Mouse (Mus musculus) heart, postnatal 25 days (tissue): Measurements from ENCODE around the gene Ssu72. TPM values are rescaled to one million over a fixed set of nuclear protein-coding genes. Genes with fewer than 3 reads are reported as not detected.

ENCODE experiments used
- DNase-seq: peaks from one replicate; pipeline ENCODE4 v3.0.0; 2022; ENCODE audit warnings: low spot score
- intact Hi-C: fragments of 180-260 bp; cut with DNase I; formaldehyde crosslinking; loops from one replicate; pipeline ENCODE4 v1.15.1; 2025
- total RNA-seq, 2 experiments: library from RNA; stranded (reverse); gene quantifications; 2 replicates each; pipeline ENCODE4 v1.2.3; 2021

Ssu72 gene
- total RNA-seq, 2 experiments from 2014 or later = 41.8 to 44.6 TPM

- intact Hi-C loops = no loop called here
- DNase-seq = peak; percentile 78
Measured at GRCm38 (mm10) chr4:155774971-155775740, 70.6 kb downstream of the Ssu72 start.

- intact Hi-C loops = no loop called here
- DNase-seq = no peak
Measured at GRCm38 (mm10) chr4:155775855-155776254, 71.3 kb downstream of the Ssu72 start.

DNA sequence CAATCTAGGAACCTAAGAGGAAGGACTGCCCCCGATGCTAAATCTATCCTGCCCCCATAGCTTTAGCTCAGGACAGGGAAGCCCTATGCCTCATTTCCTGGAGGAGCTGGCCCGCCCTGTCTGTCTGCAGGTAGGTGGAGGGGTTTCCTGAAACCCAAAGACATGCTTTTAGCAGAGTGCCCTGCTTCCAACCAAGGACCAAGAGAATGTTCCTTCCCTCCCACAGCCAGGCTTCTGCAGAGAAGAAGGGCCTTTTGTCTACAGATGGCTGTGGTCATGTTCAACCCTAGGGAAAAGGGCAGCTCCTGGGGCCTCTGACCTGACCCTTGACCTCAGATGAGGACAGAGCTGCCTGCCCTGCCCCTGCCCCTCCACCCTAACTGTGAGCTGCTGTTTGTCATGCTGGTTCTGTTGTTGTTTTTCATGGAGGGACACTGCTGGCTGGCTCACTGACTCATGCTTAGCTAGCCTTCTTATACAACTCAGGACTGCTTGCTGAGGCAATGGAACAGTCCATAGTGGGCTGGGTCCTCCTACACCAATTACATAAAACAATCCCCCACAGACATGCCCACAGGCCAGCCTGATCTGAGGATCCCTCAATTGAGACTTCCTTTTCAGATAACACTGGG lies 72.2 kb downstream of the Ssu72 start:
- DNase-seq = no peak
- intact Hi-C loops = no loop called here

DNA sequence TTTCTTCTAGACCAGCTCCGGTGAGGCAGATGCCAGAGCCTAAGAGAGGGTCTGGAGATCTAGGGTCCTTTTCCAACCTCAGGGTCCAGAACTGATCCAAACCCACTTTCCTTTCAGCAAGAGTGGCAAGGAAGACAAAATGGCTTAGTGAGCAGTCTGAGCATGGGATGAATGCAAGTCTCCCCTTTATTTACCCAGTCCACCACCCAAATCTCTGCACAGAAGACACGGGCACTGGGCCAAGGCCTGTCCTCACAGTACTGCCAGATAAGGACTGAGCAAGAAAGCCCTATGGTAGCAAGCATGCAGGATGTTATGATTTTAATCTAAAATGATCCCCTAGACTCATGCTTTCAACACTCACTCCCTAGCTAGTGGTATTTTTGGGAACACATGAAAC lies 73.2 kb downstream of the Ssu72 start:
- intact Hi-C loops = no loop called here
- DNase-seq = no peak

- intact Hi-C loops = no loop called here
- no peak for DNase-seq
Measured at GRCm38 (mm10) chr4:155779498-155779897, 74.9 kb downstream of the Ssu72 start.

- DNase-seq = peak; percentile 78
- intact Hi-C loops = no loop called here
Measured at GRCm38 (mm10) chr4:155780895-155781294, 76.3 kb downstream of the Ssu72 start.

Other genes starting within 250 kb of the Ssu72 start
- 1 to 10 TPM; 7.1 to 8.1 TPM for gene Tmem52, start 235.7 kb upstream of the Ssu72 start, total RNA-seq
- gene Gnb1, start 213.4 kb upstream of the Ssu72 start, total RNA-seq = 100 to 1,000 TPM; 166 to 196 TPM
- gene Nadk, start 142.4 kb upstream of the Ssu72 start, total RNA-seq = 10 to 100 TPM; 36.6 to 37.3 TPM
- gene Slc35e2, start 103.4 kb upstream of the Ssu72 start, total RNA-seq = 1 to 10 TPM; 7.8 to 7.9 TPM
- 10 to 100 TPM; 29.2 to 30.3 TPM for gene Cdk11b, start 79.9 kb upstream of the Ssu72 start, total RNA-seq
- gene Gm10563, start 59.4 kb upstream of the Ssu72 start, total RNA-seq = not detected
- 1 to 10 TPM; 8.5 to 8.6 TPM for gene Mmp23, start 51.4 kb upstream of the Ssu72 start, total RNA-seq
- 10 to 100 TPM; 23.0 to 28.0 TPM for gene Mib2, start 35.6 kb upstream of the Ssu72 start, total RNA-seq
- 1 to 10 TPM; 1.2 TPM for gene Fndc10, start 10.5 kb upstream of the Ssu72 start, total RNA-seq
- under 1 TPM; 0.60 to 0.87 TPM for gene Tmem240, start 30.0 kb downstream of the Ssu72 start, total RNA-seq
- 10 to 100 TPM; 49.6 to 50.3 TPM for gene Atad3a, start 56.3 kb downstream of the Ssu72 start, total RNA-seq
- gene Vwa1, start 69.9 kb downstream of the Ssu72 start, total RNA-seq = 1 to 10 TPM; 7.9 to 9.4 TPM
- gene Tmem88b, start 81.1 kb downstream of the Ssu72 start, total RNA-seq = under 1 TPM; 0.75 to 0.84 TPM
- not detected for gene Ankrd65, start 85.6 kb downstream of the Ssu72 start, total RNA-seq
- gene Mrpl20, start 98.1 kb downstream of the Ssu72 start, total RNA-seq = 10 to 100 TPM; 75.0 to 78.0 TPM
- gene Ccnl2, start 107.7 kb downstream of the Ssu72 start, total RNA-seq = 10 to 100 TPM; 35.6 to 37.8 TPM
- gene Aurkaip1, start 126.5 kb downstream of the Ssu72 start, total RNA-seq = 100 to 1,000 TPM; 108 to 109 TPM
- gene Mxra8, start 134.9 kb downstream of the Ssu72 start, total RNA-seq = 10 to 100 TPM; 30.5 to 33.0 TPM
- 10 to 100 TPM; 43.3 to 44.3 TPM for gene Dvl1, start 142.6 kb downstream of the Ssu72 start, total RNA-seq
- under 1 TPM; 0.14 to 0.26 TPM for gene Tas1r3, start 158.6 kb downstream of the Ssu72 start, total RNA-seq
- gene Cptp, start 164.6 kb downstream of the Ssu72 start, total RNA-seq = 10 to 100 TPM in 1 of 2 experiments, 1 to 10 TPM in 1; 8.1 to 10.5 TPM
- 10 to 100 TPM; 15.9 to 17.5 TPM for gene Ints11, start 164.7 kb downstream of the Ssu72 start, total RNA-seq
- gene Pusl1, start 187.0 kb downstream of the Ssu72 start, total RNA-seq = 10 to 100 TPM; 12.8 to 13.8 TPM
- 10 to 100 TPM; 11.7 to 18.0 TPM for gene Acap3, start 187.0 kb downstream of the Ssu72 start, total RNA-seq
- gene Ube2j2, start 239.0 kb downstream of the Ssu72 start, total RNA-seq = 10 to 100 TPM; 50.7 to 60.2 TPM